Mouse (Mus musculus): ENCODE data around the gene Glra3.

DNA sequence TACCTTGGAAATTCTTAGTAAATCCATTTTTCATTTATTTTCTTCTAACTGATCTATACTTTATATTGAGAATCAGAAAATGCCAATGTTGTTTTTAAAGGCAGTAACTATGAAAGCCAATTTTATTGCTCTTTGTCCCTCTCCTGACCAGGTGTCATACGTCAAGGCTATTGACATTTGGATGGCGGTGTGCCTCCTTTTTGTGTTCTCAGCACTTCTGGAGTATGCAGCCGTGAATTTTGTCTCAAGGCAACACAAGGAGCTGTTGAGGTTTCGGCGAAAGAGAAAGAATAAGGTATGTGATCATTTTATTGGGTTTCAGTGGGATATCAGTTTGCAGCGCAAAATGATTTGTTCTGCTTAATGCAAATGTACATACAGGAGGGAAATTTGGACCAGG lies 170.0 kb downstream of the Glra3 start:
- TF ChIP-seq CTCF (conservative IDR thresholded peaks at IDR 0.05; ENCODE audit: low read length) (no peak), POU5F1 (IDR thresholded peaks at IDR 0.05; ENCODE audit: borderline replicate concordance, low read length) (no peak)

All from E14TG2a.4 (cell line).